In genomic region chr12:106082191-106082957, GRCm38 (mm10) we compare ENCODE assay signal across 12 mouse cellular contexts.
DNase-seq lines count a peak whose midpoint lies in the region; ATAC-seq and TF ChIP-seq lines count a peak whose summit lies in the region.
"Had no signal": no experiment of that assay in that cellular context is flagged by ENCODE, and none has a peak within 500 bp of the region (broad histone marks: within the 10 kb centered on the region; RNA-seq: fewer than 3 reads in every experiment).

No protein-coding gene starts in this region.

- H3K4me2 ChIP-seq in lung, embryonic 14.5 days = no peak overlapping the region
- 0 out of 2 replicates have a peak overlapping the region, but pooled peaks have one; percentile 8 for H3K4me2 ChIP-seq in forebrain, embryonic 11.5 days (ENCODE audit: low read depth, low read length, severe bottlenecking)
- H3K4me2 ChIP-seq in neural tube, embryonic 13.5 days = peak overlapping the region; percentile 50; the same call in 1 of the 2 replicates
- H3K4me2 ChIP-seq in liver, postnatal 0 days (ENCODE audit: low read depth, low read length) = no peak overlapping the region

- 40% methylated on average over 16 of the region's 16 CpGs for WGBS in lung, embryonic 14.5 days
- WGBS in forebrain, embryonic 11.5 days = 36% methylated on average over 16 of the region's 16 CpGs
- whole genome bisulfite sequencing in neural tube, embryonic 13.5 days = 33% methylated on average over 16 of the region's 16 CpGs
- 83% methylated on average over 16 of the region's 16 CpGs for WGBS in liver, postnatal 0 days (ENCODE audit: insufficient replicate concordance)

- no peak overlapping the region for H3K27ac ChIP-seq in lung, embryonic 14.5 days (ENCODE audit: low read depth)
- peak overlapping the region; percentile 39; the same call in 1 of the 2 replicates for H3K27ac ChIP-seq in forebrain, embryonic 11.5 days (ENCODE audit: low read depth, low read length)
- H3K27ac ChIP-seq in neural tube, embryonic 13.5 days (replicated peaks) = peak overlapping the region; percentile 82
- H3K27ac ChIP-seq in liver, postnatal 0 days (ENCODE audit: low read depth) = no peak overlapping the region
- H3K27ac ChIP-seq: macrophage had no signal

- TF ChIP-seq EP300 in liver, postnatal 0 days (IDR thresholded peaks at IDR 0.05; ENCODE audit: low read depth) = no peak

- no peaks in the 10 kb centered on the region for H3K27me3 ChIP-seq in lung, embryonic 14.5 days (ENCODE audit: insufficient read depth, low read length)
- no peaks in the 10 kb centered on the region for H3K27me3 ChIP-seq in forebrain, embryonic 11.5 days (ENCODE audit: control insufficient read depth, insufficient read depth, low read length)
- H3K27me3 ChIP-seq in neural tube, embryonic 13.5 days = no peaks in the 10 kb centered on the region
- H3K27me3 ChIP-seq in liver, postnatal 0 days (ENCODE audit: insufficient read depth, low read length) = no peaks in the 10 kb centered on the region

- H3K36me3 ChIP-seq in lung, embryonic 14.5 days (ENCODE audit: insufficient read depth) = no peaks in the 10 kb centered on the region
- H3K36me3 ChIP-seq in forebrain, embryonic 11.5 days (ENCODE audit: control insufficient read depth, insufficient read depth, low read length) = no peaks in the 10 kb centered on the region
- no peaks in the 10 kb centered on the region for H3K36me3 ChIP-seq in neural tube, embryonic 13.5 days
- H3K36me3 ChIP-seq in liver, postnatal 0 days (replicated peaks; ENCODE audit: insufficient read depth, low read length) = no peaks in the 10 kb centered on the region

- ATAC-seq in lung, embryonic 14.5 days (ENCODE audit: insufficient read depth) = peak; percentile 62; the same call in 1 of the 2 replicates
- ATAC-seq in forebrain, embryonic 11.5 days (replicated peaks; ENCODE audit: low FRiP score) = peak; percentile 78
- ATAC-seq in neural tube, embryonic 13.5 days (ENCODE audit: low read depth) = 0 out of 2 replicates have a peak, but pooled peaks have one; percentile 41
- ATAC-seq in liver, postnatal 0 days = no peak
- ATAC-seq: activated CD4-positive, CD25-positive, alpha-beta regulatory T cell, adult 4 months had no signal

- no peak overlapping the region for H3K4me3 ChIP-seq in lung, embryonic 14.5 days (ENCODE audit: low read depth, low read length)
- H3K4me3 ChIP-seq in forebrain, embryonic 11.5 days (ENCODE audit: low read depth, low read length) = no peak overlapping the region
- no peak overlapping the region for H3K4me3 ChIP-seq in neural tube, embryonic 13.5 days
- no peak overlapping the region for H3K4me3 ChIP-seq in liver, postnatal 0 days (ENCODE audit: low read depth, low read length)

- no peaks in the 10 kb centered on the region for H3K4me1 ChIP-seq in lung, embryonic 14.5 days (ENCODE audit: insufficient read depth)
- peaks cover 24% of the 10 kb centered on the region for H3K4me1 ChIP-seq in forebrain, embryonic 11.5 days (replicated peaks; ENCODE audit: control insufficient read depth, insufficient read depth, low read length)
- H3K4me1 ChIP-seq in neural tube, embryonic 13.5 days (replicated peaks) = peaks cover 47% of the 10 kb centered on the region
- H3K4me1 ChIP-seq in liver, postnatal 0 days (ENCODE audit: insufficient read depth) = no peaks in the 10 kb centered on the region

- no peak overlapping the region for H3K9ac ChIP-seq in lung, embryonic 14.5 days
- peak overlapping the region; percentile 5; the same call in 1 of the 2 replicates for H3K9ac ChIP-seq in forebrain, embryonic 11.5 days (ENCODE audit: low read length)
- H3K9ac ChIP-seq in neural tube, embryonic 13.5 days = no peak overlapping the region
- no peak overlapping the region for H3K9ac ChIP-seq in liver, postnatal 0 days (replicated peaks)

- TF ChIP-seq CTCF in lung, embryonic 14.5 days (IDR thresholded peaks at IDR 0.05; ENCODE audit: low read depth) = no peak
- TF ChIP-seq CTCF in liver, postnatal 0 days (IDR thresholded peaks at IDR 0.05; ENCODE audit: low read depth) = no peak

- DNase-seq in lung, embryonic 14.5 days = peak; percentile 9
- no peak for DNase-seq in lung, postnatal 36 days
- peak; percentile 70 for DNase-seq in forebrain, embryonic 11.5 days (ENCODE audit: low spot score)
- peak; percentile 44 for DNase-seq in layer of hippocampus, adult 9-10 months (ENCODE audit: low spot score)
- DNase-seq in gastrocnemius, adult 8-10 months (ENCODE audit: low spot score in 2 of 2) = no peak
- no peak for DNase-seq in gastrocnemius, postnatal 4 days (ENCODE audit: low spot score in 2 of 2)
- no peak for DNase-seq in liver, postnatal 0 days
- DNase-seq: cerebellum, adult 11 months; heart, postnatal 14 days had no signal

- H3K9me3 ChIP-seq in lung, embryonic 14.5 days (ENCODE audit: low read depth, low read length) = no peaks in the 10 kb centered on the region
- H3K9me3 ChIP-seq in forebrain, embryonic 11.5 days (ENCODE audit: control insufficient read depth, low read length) = no peaks in the 10 kb centered on the region
- H3K9me3 ChIP-seq in neural tube, embryonic 13.5 days = no peaks in the 10 kb centered on the region
- no peaks in the 10 kb centered on the region for H3K9me3 ChIP-seq in liver, postnatal 0 days (ENCODE audit: low read length)

Comparison
In these comparisons a context has a peak if more than half of its experiments do, and no peak if none do; other contexts are left out.
1. DNase-seq: peak in lung, embryonic 14.5 days (single experiment), forebrain, embryonic 11.5 days (single experiment) and layer of hippocampus, adult 9-10 months (single experiment); none in lung, postnatal 36 days (single experiment), gastrocnemius, adult 8-10 months (0 of 2), gastrocnemius, postnatal 4 days (0 of 2) and liver, postnatal 0 days (single experiment).
2. H3K27ac ChIP-seq: peak in forebrain, embryonic 11.5 days (single experiment) and neural tube, embryonic 13.5 days (single experiment); none in lung, embryonic 14.5 days (single experiment) and liver, postnatal 0 days (single experiment).
3. H3K4me2 ChIP-seq: peak in forebrain, embryonic 11.5 days (single experiment) and neural tube, embryonic 13.5 days (single experiment); none in lung, embryonic 14.5 days (single experiment) and liver, postnatal 0 days (single experiment).